Mouse (Mus musculus) lung, postnatal 10 days (tissue): Measurements from ENCODE around the gene Pla2g3.
A peak's percentile ranks its signal among the peaks of the same experiment; 100 is the strongest.

Experiments
- DNase-seq: peaks from one replicate; pipeline ENCODE4 v3.0.0; 2021

Pla2g3 gene

GRCm38 (mm10) chr11:3487952-3488570 lies at the start of gene Pla2g3:
Pla2g3 (plus strand) TSS chr11:3488284.
- no peak for DNase-seq

- DNase-seq: peak; percentile 53
Measured at GRCm38 (mm10) chr11:3441696-3442443, 46.2 kb upstream of the Pla2g3 start.

GRCm38 (mm10) chr11:3442677-3443076 lies 45.4 kb upstream of the Pla2g3 start:
- no peak for DNase-seq

- DNase-seq: no peak
Measured at GRCm38 (mm10) chr11:3443091-3443490, 45.0 kb upstream of the Pla2g3 start.

- DNase-seq: no peak
Measured at GRCm38 (mm10) chr11:3444875-3445274, 43.2 kb upstream of the Pla2g3 start.

- DNase-seq: peak; percentile 67
Measured at GRCm38 (mm10) chr11:3451701-3452163, 36.4 kb upstream of the Pla2g3 start.

GRCm38 (mm10) chr11:3452167-3452639 lies 35.9 kb upstream of the Pla2g3 start, which contains the start of gene Rnf185:
Rnf185 (minus strand) TSS chr11:3452363.
- DNase-seq: peak; percentile 96

GRCm38 (mm10) chr11:3452769-3453168 lies 35.3 kb upstream of the Pla2g3 start:
- DNase-seq: peak; percentile 51

- DNase-seq: peak; percentile 38
Measured at GRCm38 (mm10) chr11:3453467-3453866, 34.6 kb upstream of the Pla2g3 start.

- no peak for DNase-seq
Measured at GRCm38 (mm10) chr11:3454506-3454905, 33.6 kb upstream of the Pla2g3 start.

- DNase-seq: peak; percentile 82
Measured at GRCm38 (mm10) chr11:3456354-3456753, 31.7 kb upstream of the Pla2g3 start.

GRCm38 (mm10) chr11:3458428-3459104 lies 29.5 kb upstream of the Pla2g3 start:
- no peak for DNase-seq

GRCm38 (mm10) chr11:3459105-3459468 lies 29.0 kb upstream of the Pla2g3 start:
- DNase-seq: no peak

GRCm38 (mm10) chr11:3462846-3463245 lies 25.2 kb upstream of the Pla2g3 start:
- DNase-seq: no peak

GRCm38 (mm10) chr11:3471448-3471850 lies 16.6 kb upstream of the Pla2g3 start:
- no peak for DNase-seq

- peak; percentile 92 for DNase-seq
Measured at GRCm38 (mm10) chr11:3472484-3472883, 15.6 kb upstream of the Pla2g3 start.

GRCm38 (mm10) chr11:3474480-3475115 lies 13.5 kb upstream of the Pla2g3 start:
- peak; percentile 31 for DNase-seq

GRCm38 (mm10) chr11:3475489-3475888 lies 12.6 kb upstream of the Pla2g3 start:
- no peak for DNase-seq

- peak; percentile 48 for DNase-seq
Measured at GRCm38 (mm10) chr11:3483980-3484642, 4.0 kb upstream of the Pla2g3 start.

GRCm38 (mm10) chr11:3486349-3486748 lies 1.7 kb upstream of the Pla2g3 start:
- DNase-seq: no peak

GRCm38 (mm10) chr11:3489036-3489435 lies 952 bp downstream of the Pla2g3 start:
- no peak for DNase-seq

GRCm38 (mm10) chr11:3492748-3493147 lies 4.7 kb downstream of the Pla2g3 start:
- no peak for DNase-seq

GRCm38 (mm10) chr11:3494857-3495256 lies 6.8 kb downstream of the Pla2g3 start:
- DNase-seq: no peak
